Mouse (Mus musculus): ENCODE measurements around the gene Ehd1. TPM values are rescaled to one million over a fixed set of nuclear protein-coding genes. Genes with fewer than 3 reads are reported as not detected.
"Not testable (repeated sequence)": the region's sequence is repeated elsewhere in the genome, so short reads cannot be mapped to it uniquely, and the experiment has no call there.

Ehd1 gene
- polyA plus RNA-seq, 1 experiment: 81.0 TPM

DNA sequence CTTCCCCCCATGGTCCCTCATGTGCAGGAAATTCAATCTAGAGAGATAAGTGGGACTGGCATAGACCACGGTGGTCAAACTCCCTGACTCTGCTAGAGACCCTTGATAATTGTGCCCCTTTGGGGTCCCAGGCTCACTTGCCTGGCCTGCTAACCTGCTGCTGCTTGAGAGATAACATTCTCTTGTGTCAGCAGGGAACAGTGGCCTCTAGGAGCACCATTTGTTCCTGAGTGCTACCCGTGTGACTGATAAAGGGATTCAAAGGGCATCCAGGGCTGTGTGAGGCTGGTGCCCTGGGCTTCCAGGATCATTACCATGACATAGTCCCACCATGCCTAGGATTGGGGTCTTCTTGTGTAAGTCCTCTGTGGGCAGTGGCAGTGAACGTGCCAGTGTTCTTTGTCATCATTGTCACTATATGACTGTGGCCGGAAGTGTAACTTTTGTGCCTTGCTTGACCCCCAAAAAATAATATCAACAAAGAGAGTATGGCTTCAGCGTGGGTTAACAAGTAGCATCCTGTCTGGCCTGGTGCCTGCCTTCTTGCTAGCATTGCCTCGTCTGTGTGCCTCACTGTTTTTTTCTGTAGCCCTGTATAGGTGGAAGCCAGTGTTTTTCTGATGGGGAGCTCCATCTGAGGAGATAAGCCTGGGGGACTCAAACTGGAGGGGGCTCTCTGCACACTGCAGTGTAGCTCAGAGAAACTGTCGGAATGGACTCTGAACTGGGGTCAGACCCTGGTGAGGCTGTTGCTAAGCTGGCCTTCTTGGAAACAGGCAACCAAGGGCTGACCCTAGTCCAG lies 9.3 kb downstream of the Ehd1 start:
- H3K36me3 ChIP-seq (ENCODE audit: control insufficient read depth, insufficient read depth, low read length, poor library complexity, severe bottlenecking): peaks cover 22% of the 10 kb centered on the region
- peaks cover 10% of the 10 kb centered on the region for H3K4me1 ChIP-seq (ENCODE audit: control insufficient read depth, insufficient read depth, low read length)
- H3K27ac ChIP-seq (ENCODE audit: insufficient read depth, low read length): no peak overlapping the region

GRCm38 (mm10) chr19:6286434-6287401 lies 10.2 kb downstream of the Ehd1 start:
- no peak overlapping the region for H3K27ac ChIP-seq (ENCODE audit: insufficient read depth, low read length)
- no peak overlapping the region for H3K9ac ChIP-seq (ENCODE audit: low read depth, poor library complexity, severe bottlenecking)
- no peak overlapping the region for H3K4me3 ChIP-seq (ENCODE audit: low read depth, low read length)
- TF ChIP-seq EP300 (IDR thresholded peaks at IDR 0.05; ENCODE audit: insufficient read depth, low read depth, low read length) (no peak), CTCF (IDR thresholded peaks at IDR 0.05; ENCODE audit: low read depth, low read length) (no peak), POLR2A (IDR thresholded peaks at IDR 0.05; ENCODE audit: insufficient read depth, low read length) (no peak)
- H3K36me3 ChIP-seq (ENCODE audit: control insufficient read depth, insufficient read depth, low read length, poor library complexity, severe bottlenecking): peaks cover 19% of the 10 kb centered on the region
- H3K4me1 ChIP-seq (ENCODE audit: control insufficient read depth, insufficient read depth, low read length): peaks cover 10% of the 10 kb centered on the region
- H3K9me3 ChIP-seq (replicated peaks; ENCODE audit: control insufficient read depth, insufficient read depth, low read length, poor library complexity, severe bottlenecking): no peaks in the 10 kb centered on the region
- H3K27me3 ChIP-seq (ENCODE audit: control insufficient read depth, insufficient read depth, low read length, poor library complexity, severe bottlenecking): no peaks in the 10 kb centered on the region

More for the DNA sequence above, 9.3 kb downstream of the Ehd1 start:
- H3K4me3 ChIP-seq (ENCODE audit: low read depth, low read length): no peak overlapping the region
- no peak for TF ChIP-seq EP300 (IDR thresholded peaks at IDR 0.05; ENCODE audit: insufficient read depth, low read depth, low read length)
- TF ChIP-seq CTCF (IDR thresholded peaks at IDR 0.05; ENCODE audit: low read depth, low read length): no peak
- no peak for TF ChIP-seq POLR2A (IDR thresholded peaks at IDR 0.05; ENCODE audit: insufficient read depth, low read length)
- no peaks in the 10 kb centered on the region for H3K27me3 ChIP-seq (ENCODE audit: control insufficient read depth, insufficient read depth, low read length, poor library complexity, severe bottlenecking)
- H3K9ac ChIP-seq (ENCODE audit: low read depth, poor library complexity, severe bottlenecking): no peak overlapping the region
- no peaks in the 10 kb centered on the region for H3K9me3 ChIP-seq (replicated peaks; ENCODE audit: control insufficient read depth, insufficient read depth, low read length, poor library complexity, severe bottlenecking)

GRCm38 (mm10) chr19:6288236-6288894 lies 11.8 kb downstream of the Ehd1 start:
- H3K27me3 ChIP-seq (ENCODE audit: control insufficient read depth, insufficient read depth, low read length, poor library complexity, severe bottlenecking): no peaks in the 10 kb centered on the region
- no peak overlapping the region for H3K4me3 ChIP-seq (ENCODE audit: low read depth, low read length)
- peaks cover 7% of the 10 kb centered on the region; the same call in 1 of the 2 replicates for H3K36me3 ChIP-seq (ENCODE audit: control insufficient read depth, insufficient read depth, low read length, poor library complexity, severe bottlenecking)
- TF ChIP-seq CTCF (IDR thresholded peaks at IDR 0.05; ENCODE audit: low read depth, low read length) (no peak), EP300 (IDR thresholded peaks at IDR 0.05; ENCODE audit: insufficient read depth, low read depth, low read length) (no peak), POLR2A (IDR thresholded peaks at IDR 0.05; ENCODE audit: insufficient read depth, low read length) (no peak)
- H3K27ac ChIP-seq (ENCODE audit: insufficient read depth, low read length): no peak overlapping the region
- no peaks in the 10 kb centered on the region for H3K9me3 ChIP-seq (replicated peaks; ENCODE audit: control insufficient read depth, insufficient read depth, low read length, poor library complexity, severe bottlenecking)
- H3K4me1 ChIP-seq (ENCODE audit: control insufficient read depth, insufficient read depth, low read length): peaks cover 10% of the 10 kb centered on the region
- no peak overlapping the region for H3K9ac ChIP-seq (ENCODE audit: low read depth, poor library complexity, severe bottlenecking)

- peaks cover 7% of the 10 kb centered on the region for H3K4me1 ChIP-seq (ENCODE audit: control insufficient read depth, insufficient read depth, low read length)
- H3K9ac ChIP-seq (ENCODE audit: low read depth, poor library complexity, severe bottlenecking): no peak overlapping the region
- peaks cover 3% of the 10 kb centered on the region; the same call in 1 of the 2 replicates for H3K36me3 ChIP-seq (ENCODE audit: control insufficient read depth, insufficient read depth, low read length, poor library complexity, severe bottlenecking)
- no peaks in the 10 kb centered on the region for H3K27me3 ChIP-seq (ENCODE audit: control insufficient read depth, insufficient read depth, low read length, poor library complexity, severe bottlenecking)
- H3K4me3 ChIP-seq (ENCODE audit: low read depth, low read length): no peak overlapping the region
- H3K9me3 ChIP-seq (replicated peaks; ENCODE audit: control insufficient read depth, insufficient read depth, low read length, poor library complexity, severe bottlenecking): no peaks in the 10 kb centered on the region
- TF ChIP-seq POLR2A (IDR thresholded peaks at IDR 0.05; ENCODE audit: insufficient read depth, low read length) (no peak), CTCF (IDR thresholded peaks at IDR 0.05; ENCODE audit: low read depth, low read length) (peak; percentile 42), EP300 (IDR thresholded peaks at IDR 0.05; ENCODE audit: insufficient read depth, low read depth, low read length) (no peak)
- no peak overlapping the region; the same call in 1 of the 2 replicates for H3K27ac ChIP-seq (ENCODE audit: insufficient read depth, low read length)
Measured at GRCm38 (mm10) chr19:6289696-6290238, 13.2 kb downstream of the Ehd1 start.

GRCm38 (mm10) chr19:6290720-6291116 lies 14.2 kb downstream of the Ehd1 start:
- Histone ChIP-seq H3K27ac (ENCODE audit: insufficient read depth, low read length) (peak overlapping the region; percentile 83), H3K36me3 (ENCODE audit: control insufficient read depth, insufficient read depth, low read length, poor library complexity, severe bottlenecking) (peaks cover 10% of the 10 kb centered on the region)
- not testable (repeated sequence) for H3K9ac ChIP-seq (ENCODE audit: low read depth, poor library complexity, severe bottlenecking); H3K9me3 ChIP-seq (replicated peaks; ENCODE audit: control insufficient read depth, insufficient read depth, low read length, poor library complexity, severe bottlenecking); H3K27me3 ChIP-seq (ENCODE audit: control insufficient read depth, insufficient read depth, low read length, poor library complexity, severe bottlenecking); H3K4me3 ChIP-seq (ENCODE audit: low read depth, low read length); H3K4me1 ChIP-seq (ENCODE audit: control insufficient read depth, insufficient read depth, low read length)
